8 mouse cellular contexts compared by ENCODE assay signal in genomic region chr7:28301616-28302433, GRCm38 (mm10). TPM values are rescaled to one million over a fixed set of nuclear protein-coding genes. Genes with fewer than 3 reads are reported as not detected.
A peak's percentile ranks its signal among the peaks of the same experiment; 100 is the strongest.
DNase-seq lines count a peak whose midpoint lies in the region; ATAC-seq lines count a peak whose summit lies in the region.

Dll3 (minus strand) TSS chr7:28302238.

- 1% methylated on average over 30 of the region's 30 CpGs for WGBS in embryonic facial prominence, embryonic 15.5 days

- H3K9ac ChIP-seq in embryonic facial prominence, embryonic 15.5 days, result no peak within 1 kb of the TSS

- H3K36me3 ChIP-seq in embryonic facial prominence, embryonic 15.5 days, result peaks cover 22% of the 10 kb centered on the region
- peaks cover 25% of the 10 kb centered on the region for H3K36me3 ChIP-seq in megakaryocyte, embryonic 14.5 days (replicated peaks; ENCODE audit: low read length)

- H3K27me3 ChIP-seq in embryonic facial prominence, embryonic 15.5 days, result peaks cover 70% of the 10 kb centered on the region
- H3K27me3 ChIP-seq in megakaryocyte, embryonic 14.5 days (replicated peaks), result peaks cover 55% of the 10 kb centered on the region

- H3K9me3 ChIP-seq in embryonic facial prominence, embryonic 15.5 days (replicated peaks), result no peaks in the 10 kb centered on the region
- H3K9me3 ChIP-seq in megakaryocyte, embryonic 14.5 days, result no peaks in the 10 kb centered on the region

- peak within 1 kb of the TSS; percentile 27 for H3K4me3 ChIP-seq in embryonic facial prominence, embryonic 15.5 days (replicated peaks)
- peak within 1 kb of the TSS; percentile 86 for H3K4me3 ChIP-seq in megakaryocyte, embryonic 14.5 days (replicated peaks)

- H3K4me1 ChIP-seq in embryonic facial prominence, embryonic 15.5 days, result peaks cover 20% of the 10 kb centered on the region
- H3K4me1 ChIP-seq in megakaryocyte, embryonic 14.5 days, result peaks cover 29% of the 10 kb centered on the region

- no peak within 1 kb of the TSS for H3K27ac ChIP-seq in embryonic facial prominence, embryonic 15.5 days (replicated peaks)

- DNase-seq in CD4-positive, CD25-positive, alpha-beta regulatory T cell, adult 2 months (ENCODE audit: low read depth, low spot score), result peak; percentile 49
- DNase-seq in Muller cell, postnatal 12 days (ENCODE audit: inconsistent ontology term), result peak; percentile 66
- peak; percentile 46 to 61 for DNase-seq in heart, postnatal 36 days
- peak; percentile 35 to 44 for DNase-seq in left cerebral cortex, postnatal 25 days (ENCODE audit: low spot score in 2 of 2)
- peak; percentile 30 to 68 for DNase-seq in spleen, postnatal 10 days (ENCODE audit: low spot score in 2 of 2)

- no peak for ATAC-seq in CD4-positive, CD25-positive, alpha-beta regulatory T cell, adult 4 months
- no peak for ATAC-seq in embryonic facial prominence, embryonic 15.5 days (ENCODE audit: insufficient number of reproducible peaks, low FRiP score, low TSS enrichment, low read depth)

- intact Hi-C loops in heart, postnatal 36 days (cut with DNase I), result loop anchor here (5.0 to 10.0 kb wide), 2 partner anchors 90 to 247 kb away; partner anchors contain the start of gene Psmc4
- intact Hi-C loops in left cerebral cortex, postnatal 25 days (cut with DNase I), result no loop called here

- peak within 1 kb of the TSS; percentile 44 for H3K4me2 ChIP-seq in embryonic facial prominence, embryonic 15.5 days (replicated peaks)

RNA-seq across cellular contexts. Expression of gene Dll3, which starts in this region (rescaled TPM):
- polyA plus RNA-seq in CD4-positive, CD25-positive, alpha-beta regulatory T cell, adult 4 months (2017; shearing (Covaris generic)), result not detected
- 2.0 and 2.4 TPM in 2 replicates for polyA plus RNA-seq in embryonic facial prominence, embryonic 15.5 days (2015; fragmentation: Nextera tagmentation; extraction: Ambion mirVana)
- not detected for total RNA-seq in heart, postnatal 36 days (2021)
- 1 to 10 TPM; 1.4 to 2.0 TPM for total RNA-seq in left cerebral cortex, postnatal 25 days (2021)
- polyA plus RNA-seq in megakaryocyte, embryonic 14.5 days (2012; ENCODE audit: insufficient read depth, low replicate concordance), result 0.22 TPM in 1 of 2 replicates, not detected in the other

Comparison
In these comparisons a context has a peak if more than half of its experiments do, and no peak if none do; other contexts are left out.
1. Peak in DNase-seq in heart, postnatal 36 days; RNA of the gene not detected or under 1 TPM.